Mouse (Mus musculus): ENCODE data around the gene Gm49336. TPM values are rescaled to one million over a fixed set of nuclear protein-coding genes. Genes with fewer than 3 reads are reported as not detected.

Gm49336 gene
- polyA plus RNA-seq, 1 experiment from 2014 or later: 42.5 TPM

DNA sequence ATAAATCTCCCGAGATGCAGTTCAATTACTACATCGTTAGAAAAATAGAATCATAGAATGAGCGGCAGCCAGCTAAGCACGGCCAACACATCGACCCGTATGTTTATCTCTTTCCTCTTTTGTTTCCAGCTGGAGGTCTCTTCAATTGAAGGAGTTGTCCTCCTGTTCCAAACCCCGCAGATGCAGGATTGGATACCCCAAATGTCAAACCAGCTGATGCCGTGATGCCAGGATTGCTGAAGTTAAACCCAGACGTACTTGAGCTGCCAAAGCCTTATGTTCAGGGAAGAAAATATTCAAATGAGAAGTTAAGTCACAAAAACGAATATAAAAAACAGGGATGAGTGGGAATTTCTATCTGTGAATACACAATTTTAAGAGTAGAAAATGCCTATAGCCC lies 31.4 kb downstream of the Gm49336 start:
- Histone ChIP-seq H3K4me1 (ENCODE audit: control insufficient read depth in 2 of 2, insufficient read depth in 2 of 2, low read length in 2 of 2) (no peaks in the 10 kb centered on the region), H3K27ac (replicated peaks in 1 of 2; ENCODE audit: control insufficient read depth in 1 of 2, insufficient read depth in 1 of 2, low read depth in 2 of 2, low read length in 2 of 2) (no peak overlapping the region), H3K4me3 (ENCODE audit: control insufficient read depth in 1 of 2, insufficient read depth in 1 of 2, low read depth in 1 of 2, low read length in 2 of 2) (no peak overlapping the region), H3K27me3 (ENCODE audit: control insufficient read depth, insufficient read depth, low read length) (no peaks in the 10 kb centered on the region), H3K4me2 (ENCODE audit: low read length) (no peak overlapping the region), H3K9ac (ENCODE audit: low read length) (no peak overlapping the region), H3K36me3 (ENCODE audit: control insufficient read depth, insufficient read depth, low read length) (peaks cover 37% of the 10 kb centered on the region), H3K9me3 (ENCODE audit: control insufficient read depth, low read length) (no peaks in the 10 kb centered on the region)
- 85% methylated on average over 10 of the region's 10 CpGs for WGBS
- no peak for ATAC-seq (ENCODE audit: insufficient number of reproducible peaks, insufficient read depth, low FRiP score, low read depth)

DNA sequence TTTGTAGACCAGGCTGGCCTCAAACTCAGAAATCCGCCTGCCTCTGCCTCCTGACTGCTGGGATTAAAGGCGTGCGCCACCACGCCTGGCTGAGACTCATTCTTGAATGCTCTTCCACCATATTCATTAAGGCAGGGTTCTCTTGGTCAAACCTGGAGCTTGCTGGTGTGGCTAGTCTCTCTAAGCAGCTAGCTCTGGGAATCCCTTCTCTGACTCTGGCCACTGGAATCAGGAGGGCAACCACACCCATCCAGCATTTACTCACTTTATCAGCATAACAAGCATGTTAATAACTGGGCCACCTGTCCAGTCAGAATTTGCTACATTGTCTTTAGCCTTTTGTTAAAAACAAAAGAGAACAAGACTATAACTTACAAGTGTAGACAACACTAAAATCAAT lies 33.7 kb downstream of the Gm49336 start:
- Histone ChIP-seq H3K9me3 (ENCODE audit: control insufficient read depth, low read length) (no peaks in the 10 kb centered on the region), H3K9ac (ENCODE audit: low read length) (no peak overlapping the region), H3K4me3 (ENCODE audit: control insufficient read depth in 1 of 2, insufficient read depth in 1 of 2, low read depth in 1 of 2, low read length in 2 of 2) (no peak overlapping the region), H3K36me3 (ENCODE audit: control insufficient read depth, insufficient read depth, low read length) (peaks cover 37% of the 10 kb centered on the region), H3K27me3 (ENCODE audit: control insufficient read depth, insufficient read depth, low read length) (no peaks in the 10 kb centered on the region), H3K27ac (replicated peaks in 1 of 2; ENCODE audit: control insufficient read depth in 1 of 2, insufficient read depth in 1 of 2, low read depth in 2 of 2, low read length in 2 of 2) (no peak overlapping the region), H3K4me2 (ENCODE audit: low read length) (no peak overlapping the region), H3K4me1 (ENCODE audit: control insufficient read depth in 2 of 2, insufficient read depth in 2 of 2, low read length in 2 of 2) (no peaks in the 10 kb centered on the region)
- 98% methylated on average over 4 of the region's 4 CpGs for WGBS
- no peak for ATAC-seq (ENCODE audit: insufficient number of reproducible peaks, insufficient read depth, low FRiP score, low read depth)

GRCm38 (mm10) chr14:60216125-60216524 lies 35.2 kb downstream of the Gm49336 start:
- WGBS: 92% methylated on average over 1 of the region's 1 CpGs
- Histone ChIP-seq H3K4me2 (ENCODE audit: low read length) (no peak overlapping the region), H3K36me3 (ENCODE audit: control insufficient read depth, insufficient read depth, low read length) (peaks cover 32% of the 10 kb centered on the region), H3K4me1 (ENCODE audit: control insufficient read depth in 2 of 2, insufficient read depth in 2 of 2, low read length in 2 of 2) (peaks cover 0 to under 1% of the 10 kb centered on the region in 2 experiments; a peak in 1 of 4 replicates), H3K9me3 (ENCODE audit: control insufficient read depth, low read length) (no peaks in the 10 kb centered on the region), H3K27ac (replicated peaks in 1 of 2; ENCODE audit: control insufficient read depth in 1 of 2, insufficient read depth in 1 of 2, low read depth in 2 of 2, low read length in 2 of 2) (no peak overlapping the region), H3K4me3 (ENCODE audit: control insufficient read depth in 1 of 2, insufficient read depth in 1 of 2, low read depth in 1 of 2, low read length in 2 of 2) (no peak overlapping the region), H3K9ac (ENCODE audit: low read length) (no peak overlapping the region), H3K27me3 (ENCODE audit: control insufficient read depth, insufficient read depth, low read length) (no peaks in the 10 kb centered on the region)
- ATAC-seq (ENCODE audit: insufficient number of reproducible peaks, insufficient read depth, low FRiP score, low read depth): no peak

DNA sequence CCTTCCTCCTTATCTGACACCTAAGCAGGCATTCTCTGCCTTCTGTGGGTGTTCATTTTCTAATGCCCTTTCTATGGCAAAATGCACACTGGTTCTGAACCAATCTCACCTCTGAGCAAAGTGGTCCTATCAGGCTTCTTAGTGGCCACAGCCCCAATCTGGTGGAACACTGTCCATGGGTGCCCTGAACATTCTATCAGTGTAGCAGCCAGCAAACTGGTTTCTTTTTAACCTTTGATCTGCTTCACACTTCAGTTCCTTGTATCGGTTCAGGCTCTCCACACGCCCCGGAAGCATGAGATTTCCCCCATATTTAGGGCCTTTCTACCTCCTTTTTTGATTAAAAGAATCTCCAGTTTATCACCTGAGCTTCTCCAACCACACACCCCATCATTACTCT lies 36.3 kb downstream of the Gm49336 start:
- ATAC-seq (ENCODE audit: insufficient number of reproducible peaks, insufficient read depth, low FRiP score, low read depth): no peak
- no peak overlapping the region for H3K4me3 ChIP-seq (ENCODE audit: control insufficient read depth in 1 of 2, insufficient read depth in 1 of 2, low read depth in 1 of 2, low read length in 2 of 2)
- no peaks in the 10 kb centered on the region for H3K27me3 ChIP-seq (ENCODE audit: control insufficient read depth, insufficient read depth, low read length)
- no peak overlapping the region for H3K27ac ChIP-seq (replicated peaks in 1 of 2; ENCODE audit: control insufficient read depth in 1 of 2, insufficient read depth in 1 of 2, low read depth in 2 of 2, low read length in 2 of 2)
- H3K36me3 ChIP-seq (ENCODE audit: control insufficient read depth, insufficient read depth, low read length): peaks cover 28% of the 10 kb centered on the region
- H3K9me3 ChIP-seq (ENCODE audit: control insufficient read depth, low read length): no peaks in the 10 kb centered on the region
- H3K4me1 ChIP-seq (ENCODE audit: control insufficient read depth in 2 of 2, insufficient read depth in 2 of 2, low read length in 2 of 2): peaks cover 0 to 3% of the 10 kb centered on the region in 2 experiments; a peak in 1 of 4 replicates
- H3K4me2 ChIP-seq (ENCODE audit: low read length): no peak overlapping the region
- 89% methylated on average over 3 of the region's 3 CpGs for WGBS
- no peak overlapping the region for H3K9ac ChIP-seq (ENCODE audit: low read length)

DNA sequence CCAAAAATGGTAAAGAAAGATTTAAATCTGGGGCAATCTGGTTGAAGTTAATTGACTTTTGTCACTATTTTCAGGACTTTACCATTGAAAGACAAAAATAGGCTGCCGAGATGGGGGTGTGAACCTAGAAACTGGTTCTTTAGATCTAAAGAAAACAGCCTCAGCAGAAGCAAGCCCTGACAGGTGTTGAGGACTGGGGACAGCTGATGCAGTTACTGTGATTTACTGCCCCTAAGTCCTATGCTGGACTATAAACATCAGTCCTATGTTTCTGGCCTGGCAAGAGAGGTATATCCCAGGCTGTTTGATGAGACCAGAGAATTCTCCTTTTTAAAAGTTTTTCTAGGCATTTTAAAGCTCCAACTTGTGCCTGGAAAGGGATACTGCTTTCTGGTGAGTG lies 37.3 kb downstream of the Gm49336 start:
- peaks cover 0 to 3% of the 10 kb centered on the region in 2 experiments; a peak in 1 of 4 replicates for H3K4me1 ChIP-seq (ENCODE audit: control insufficient read depth in 2 of 2, insufficient read depth in 2 of 2, low read length in 2 of 2)
- H3K4me2 ChIP-seq (ENCODE audit: low read length): no peak overlapping the region
- 68% methylated on average over 1 of the region's 1 CpGs for WGBS
- no peak overlapping the region for H3K4me3 ChIP-seq (ENCODE audit: control insufficient read depth in 1 of 2, insufficient read depth in 1 of 2, low read depth in 1 of 2, low read length in 2 of 2)
- peaks cover 18% of the 10 kb centered on the region for H3K36me3 ChIP-seq (ENCODE audit: control insufficient read depth, insufficient read depth, low read length)
- H3K9me3 ChIP-seq (ENCODE audit: control insufficient read depth, low read length): no peaks in the 10 kb centered on the region
- H3K27me3 ChIP-seq (ENCODE audit: control insufficient read depth, insufficient read depth, low read length): no peaks in the 10 kb centered on the region
- ATAC-seq (ENCODE audit: insufficient number of reproducible peaks, insufficient read depth, low FRiP score, low read depth): no peak
- no peak overlapping the region for H3K9ac ChIP-seq (ENCODE audit: low read length)
- no peak overlapping the region for H3K27ac ChIP-seq (replicated peaks in 1 of 2; ENCODE audit: control insufficient read depth in 1 of 2, insufficient read depth in 1 of 2, low read depth in 2 of 2, low read length in 2 of 2)

DNA sequence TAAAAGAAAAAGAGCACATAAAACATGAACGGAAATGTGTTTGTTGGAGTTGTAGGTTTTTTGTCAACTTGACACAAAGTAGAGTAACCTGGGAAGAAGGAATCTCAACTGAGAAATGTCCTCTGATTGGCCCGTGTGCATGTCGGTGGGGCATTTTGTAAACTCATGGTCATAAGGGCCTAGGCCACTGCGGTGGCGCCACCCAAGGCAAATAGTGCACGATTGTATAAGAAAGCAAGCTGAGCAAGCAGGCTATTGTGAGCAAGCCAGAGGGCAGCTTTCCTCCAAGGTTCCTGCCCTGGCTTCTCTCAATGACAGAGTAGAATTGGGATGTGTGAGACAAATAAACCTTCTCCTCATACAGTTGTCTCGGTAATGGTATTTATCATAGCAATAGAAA lies 42.1 kb downstream of the Gm49336 start:
- WGBS: 90% methylated on average over 7 of the region's 7 CpGs
- no peak for ATAC-seq (ENCODE audit: insufficient number of reproducible peaks, insufficient read depth, low FRiP score, low read depth)

DNA sequence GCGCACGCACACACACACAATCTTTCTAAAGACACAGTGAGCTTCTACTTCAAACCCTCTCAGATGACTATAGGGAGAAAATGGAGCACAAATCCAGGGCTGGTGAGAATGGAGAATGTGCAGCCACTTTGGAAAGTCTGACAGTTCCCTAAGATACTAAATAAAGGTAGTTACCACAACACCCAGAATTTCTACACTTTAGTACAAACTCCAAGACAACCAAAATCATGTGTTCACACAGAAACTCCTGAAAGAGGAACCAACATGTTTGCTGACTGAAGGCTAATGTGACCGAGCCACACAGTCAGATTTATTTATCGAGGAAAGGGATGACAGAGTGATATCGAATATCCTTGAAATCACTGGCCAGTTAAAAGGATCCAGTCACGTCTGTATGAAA lies 46.3 kb downstream of the Gm49336 start:
- no peaks in the 10 kb centered on the region for H3K27me3 ChIP-seq (ENCODE audit: control insufficient read depth, insufficient read depth, low read length)
- no peak overlapping the region for H3K4me2 ChIP-seq (ENCODE audit: low read length)
- H3K4me3 ChIP-seq (ENCODE audit: control insufficient read depth in 1 of 2, insufficient read depth in 1 of 2, low read depth in 1 of 2, low read length in 2 of 2): no peak overlapping the region
- no peak for ATAC-seq (ENCODE audit: insufficient number of reproducible peaks, insufficient read depth, low FRiP score, low read depth)
- H3K27ac ChIP-seq (replicated peaks in 1 of 2; ENCODE audit: control insufficient read depth in 1 of 2, insufficient read depth in 1 of 2, low read depth in 2 of 2, low read length in 2 of 2): no peak overlapping the region
- 87% methylated on average over 6 of the region's 6 CpGs for WGBS
- H3K9me3 ChIP-seq (ENCODE audit: control insufficient read depth, low read length): no peaks in the 10 kb centered on the region
- H3K4me1 ChIP-seq (ENCODE audit: control insufficient read depth in 2 of 2, insufficient read depth in 2 of 2, low read length in 2 of 2): no peaks in the 10 kb centered on the region
- no peak overlapping the region for H3K9ac ChIP-seq (ENCODE audit: low read length)
- no peaks in the 10 kb centered on the region for H3K36me3 ChIP-seq (ENCODE audit: control insufficient read depth, insufficient read depth, low read length)

More for the DNA sequence above, 42.1 kb downstream of the Gm49336 start:
- no peaks in the 10 kb centered on the region for H3K27me3 ChIP-seq (ENCODE audit: control insufficient read depth, insufficient read depth, low read length)
- no peak overlapping the region for H3K4me3 ChIP-seq (ENCODE audit: control insufficient read depth in 1 of 2, insufficient read depth in 1 of 2, low read depth in 1 of 2, low read length in 2 of 2)
- no peak overlapping the region for H3K4me2 ChIP-seq (ENCODE audit: low read length)
- no peak overlapping the region for H3K9ac ChIP-seq (ENCODE audit: low read length)
- no peaks in the 10 kb centered on the region for H3K36me3 ChIP-seq (ENCODE audit: control insufficient read depth, insufficient read depth, low read length)
- peaks cover 0 to 3% of the 10 kb centered on the region in 2 experiments; a peak in 1 of 4 replicates for H3K4me1 ChIP-seq (ENCODE audit: control insufficient read depth in 2 of 2, insufficient read depth in 2 of 2, low read length in 2 of 2)
- no peaks in the 10 kb centered on the region for H3K9me3 ChIP-seq (ENCODE audit: control insufficient read depth, low read length)
- no peak overlapping the region for H3K27ac ChIP-seq (replicated peaks in 1 of 2; ENCODE audit: control insufficient read depth in 1 of 2, insufficient read depth in 1 of 2, low read depth in 2 of 2, low read length in 2 of 2)

DNA sequence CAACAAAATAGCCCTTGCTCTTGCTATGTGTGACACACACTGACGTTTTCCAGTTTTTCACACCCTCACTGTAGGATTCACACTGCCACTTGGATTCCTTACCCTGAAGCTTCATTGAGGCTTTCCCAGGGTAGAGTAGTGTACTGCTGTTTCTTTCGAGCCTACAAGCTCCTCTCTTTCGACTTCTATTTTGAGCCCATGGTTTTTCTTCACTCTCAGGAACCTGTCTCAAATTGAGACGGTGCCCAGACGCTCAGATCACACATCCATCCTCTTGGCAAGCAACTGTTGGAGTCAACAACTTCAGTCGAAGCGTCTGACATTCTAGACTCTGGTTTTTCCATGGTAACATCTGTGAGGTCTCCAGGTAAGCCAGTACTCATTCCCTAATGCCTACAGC lies 54.4 kb downstream of the Gm49336 start, which contains the start of gene Atp8a2:
TSS of gene Atp8a2 (minus strand) at position 296 of the 400 bp plus-strand sequence.
- Histone ChIP-seq H3K36me3 (ENCODE audit: control insufficient read depth, insufficient read depth, low read length) (no peaks in the 10 kb centered on the region), H3K4me3 (ENCODE audit: control insufficient read depth in 1 of 2, insufficient read depth in 1 of 2, low read depth in 1 of 2, low read length in 2 of 2) (no peak within 1 kb of the TSS), H3K4me2 (ENCODE audit: low read length) (peak within 1 kb of the TSS; percentile 18), H3K4me1 (ENCODE audit: control insufficient read depth in 2 of 2, insufficient read depth in 2 of 2, low read length in 2 of 2) (peaks cover 7% of the 10 kb centered on the region in 2 experiments; a peak in 2 of 4 replicates), H3K9me3 (ENCODE audit: control insufficient read depth, low read length) (no peaks in the 10 kb centered on the region), H3K27me3 (ENCODE audit: control insufficient read depth, insufficient read depth, low read length) (no peaks in the 10 kb centered on the region), H3K27ac (replicated peaks in 1 of 2; ENCODE audit: control insufficient read depth in 1 of 2, insufficient read depth in 1 of 2, low read depth in 2 of 2, low read length in 2 of 2) (peak within 1 kb of the TSS in 1 of 2 experiments; percentile 42; a peak in 1 of 4 replicates), H3K9ac (ENCODE audit: low read length) (no peak within 1 kb of the TSS)
- 37% methylated on average over 7 of the region's 7 CpGs for WGBS
- no peak for ATAC-seq (ENCODE audit: insufficient number of reproducible peaks, insufficient read depth, low FRiP score, low read depth)

All from heart, embryonic 14.5 days (tissue).